Mouse (Mus musculus) spleen, embryonic (tissue): ENCODE results near the gene Dppa1.
"Not testable (repeated sequence)": the region's sequence is repeated elsewhere in the genome, so short reads cannot be mapped to it uniquely, and the experiment has no call there.

Source experiments
- CTCF ChIA-PET: fragments of 350-600 bp; sonication (Branson Sonifier 250); formaldehyde crosslinking; loops from one replicate; lab custom pipeline; 2022; lab: Charles Lee

Dppa1 gene

GRCm38 (mm10) chr11:46629211-46629795 is at the start of gene Dppa1:
TSS of gene Dppa1 (minus strand) at chr11:46629261.
- CTCF ChIA-PET = no interaction called here

GRCm38 (mm10) chr11:46667938-46668337 is 38.9 kb upstream of the Dppa1 start:
- CTCF ChIA-PET = no interaction called here

- CTCF ChIA-PET = no interaction called here
Observed at GRCm38 (mm10) chr11:46667105-46667504, 38.0 kb upstream of the Dppa1 start.

GRCm38 (mm10) chr11:46665599-46666522 is 36.8 kb upstream of the Dppa1 start:
- CTCF ChIA-PET = interaction anchor here (0.6 kb wide), 1 partner anchor 29 kb away, joined by 10 read pairs; no protein-coding TSS in a partner anchor

GRCm38 (mm10) chr11:46663215-46663614 is 34.2 kb upstream of the Dppa1 start:
- CTCF ChIA-PET = no interaction called here

GRCm38 (mm10) chr11:46652476-46652875 is 23.4 kb upstream of the Dppa1 start:
- CTCF ChIA-PET = no interaction called here

- CTCF ChIA-PET = not testable (repeated sequence)
Observed at GRCm38 (mm10) chr11:46649655-46650054, 20.6 kb upstream of the Dppa1 start.

- CTCF ChIA-PET = interaction anchor here (0.6 kb wide), 1 partner anchor 88 kb away, joined by 6 read pairs; no protein-coding TSS in a partner anchor
Observed at GRCm38 (mm10) chr11:46644824-46645223, 15.8 kb upstream of the Dppa1 start.

- CTCF ChIA-PET = no interaction called here
Observed at GRCm38 (mm10) chr11:46636568-46636967, 7.5 kb upstream of the Dppa1 start.

- CTCF ChIA-PET = interaction anchor here (0.7 kb wide), 1 partner anchor 710 kb away, joined by 3 read pairs; no protein-coding TSS in a partner anchor
Observed at GRCm38 (mm10) chr11:46635516-46635915, 6.5 kb upstream of the Dppa1 start.

GRCm38 (mm10) chr11:46631635-46632034 is 2.6 kb upstream of the Dppa1 start:
- CTCF ChIA-PET = no interaction called here

- CTCF ChIA-PET = no interaction called here
Observed at GRCm38 (mm10) chr11:46620414-46621168, 8.5 kb downstream of the Dppa1 start.

GRCm38 (mm10) chr11:46619929-46620328 is 9.1 kb downstream of the Dppa1 start:
- CTCF ChIA-PET = no interaction called here

- CTCF ChIA-PET = no interaction called here
Observed at GRCm38 (mm10) chr11:46592416-46592815, 36.6 kb downstream of the Dppa1 start.

GRCm38 (mm10) chr11:46582741-46583140 is 46.3 kb downstream of the Dppa1 start:
- CTCF ChIA-PET = no interaction called here

GRCm38 (mm10) chr11:46580428-46580827 is 48.6 kb downstream of the Dppa1 start:
- CTCF ChIA-PET = no interaction called here

- CTCF ChIA-PET = no interaction called here
Observed at GRCm38 (mm10) chr11:46578771-46579281, 50.2 kb downstream of the Dppa1 start.

- CTCF ChIA-PET = no interaction called here
Observed at GRCm38 (mm10) chr11:46571327-46571726, 57.7 kb downstream of the Dppa1 start, which contains the start of gene BC053393. TSS of gene BC053393 (plus strand) at chr11:46571536.

- CTCF ChIA-PET = no interaction called here
Observed at GRCm38 (mm10) chr11:46569107-46569506, 60.0 kb downstream of the Dppa1 start.

GRCm38 (mm10) chr11:46565967-46566366 is 63.1 kb downstream of the Dppa1 start:
- CTCF ChIA-PET = interaction anchor here (0.7 kb wide), 1 partner anchor 228 kb away, joined by 4 read pairs; no protein-coding TSS in a partner anchor

GRCm38 (mm10) chr11:46564671-46565070 is 64.4 kb downstream of the Dppa1 start:
- CTCF ChIA-PET = no interaction called here
